Mouse (Mus musculus) small intestine, adult 2 months (tissue): ENCODE measurements around the gene Mboat2. TPM values are rescaled to one million over a fixed set of nuclear protein-coding genes. Genes with fewer than 3 reads are reported as not detected.

Experiments used
- H3K27ac ChIP-seq: fragments of 200-500 bp; 2 replicates; pipeline ENCODE4 v1.5.1; 2012; ENCODE audit warnings: low read depth, low read length, control low read depth, inconsistent platforms; ENCODE audit not compliant: insufficient read depth
- H3K27me3 ChIP-seq: fragments of 200-500 bp; 2 replicates; pipeline ENCODE4 v1.6.1; 2012; ENCODE audit warnings: mild to moderate bottlenecking, moderate library complexity, low read length, inconsistent platforms; ENCODE audit not compliant: control insufficient read depth, insufficient read depth
- H3K36me3 ChIP-seq: fragments of 200-500 bp; 2 replicates; pipeline ENCODE4 v1.6.1; 2012; ENCODE audit warnings: mild to moderate bottlenecking, low read length, control low read depth, inconsistent platforms; ENCODE audit not compliant: control insufficient read depth, insufficient read depth
- H3K4me1 ChIP-seq: fragments of 200-500 bp; 2 replicates; pipeline ENCODE4 v1.6.1; 2012; ENCODE audit warnings: low read length, inconsistent platforms, mixed read lengths; ENCODE audit not compliant: control insufficient read depth, insufficient read depth, insufficient read length
- H3K4me3 ChIP-seq: fragments of 200-500 bp; 2 replicates; pipeline ENCODE4 v1.5.1; 2012; ENCODE audit warnings: low read depth, mild to moderate bottlenecking, control low read depth, inconsistent platforms, low read length, moderate library complexity
- CTCF ChIP-seq: fragments of 200-500 bp; IDR thresholded peaks from 2 replicates; pipeline ENCODE4 v1.5.1; 2012; ENCODE audit warnings: low read depth, mild to moderate bottlenecking, control low read depth, inconsistent platforms, low read length, moderate library complexity, mixed read lengths; ENCODE audit not compliant: insufficient replicate concordance, insufficient read length; ENCODE audit errors: extremely low read depth
- POLR2A ChIP-seq: fragments of 200-500 bp; IDR thresholded peaks from 2 replicates; pipeline ENCODE4 v1.6.1; 2012; ENCODE audit warnings: low read depth, mild to moderate bottlenecking, control low read depth, inconsistent platforms, low read length, moderate library complexity
- WGBS: fragments of 180-500 bp; shearing (Covaris S2); methylation state at CpG from one replicate; pipeline ENCODE4 v1.1.7; 2018; 5-methylcytosine and 5-hydroxymethylcytosine counted together
- polyA plus RNA-seq: library from polyadenylated mRNA; depleted of rRNA; stranded (reverse); fragments of >200 nt; gene quantifications from 2 replicates; pipeline ENCODE4 v1.2.3, GENCODE M21; 2012

The Mboat2 gene
- polyA plus RNA-seq, 1 experiment, result 0.55 TPM

DNA sequence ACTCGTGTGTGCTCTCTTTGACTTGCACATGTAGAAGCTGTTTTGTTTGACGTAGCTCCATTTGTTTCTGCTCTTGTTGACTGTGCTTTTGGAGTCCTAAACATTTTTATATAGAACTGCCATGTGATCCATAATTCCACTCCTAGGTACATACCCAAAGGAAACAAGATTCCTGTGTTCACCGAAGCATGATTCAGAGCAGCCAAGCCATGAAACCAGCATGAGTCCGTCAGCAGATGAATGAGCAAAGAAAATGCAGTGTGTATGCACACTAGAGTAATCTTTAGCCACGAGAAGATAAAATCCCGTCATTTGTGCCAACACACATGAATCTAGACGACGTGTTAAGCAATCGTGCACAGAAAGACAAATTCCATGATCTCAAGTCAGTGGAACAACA lies 67.5 kb downstream of the Mboat2 start:
- Histone ChIP-seq H3K36me3 (no peaks in the 10 kb centered on the region), H3K27ac (no peak overlapping the region), H3K27me3 (no peaks in the 10 kb centered on the region), H3K4me3 (no peak overlapping the region), H3K4me1 (peaks cover 17% of the 10 kb centered on the region)
- TF ChIP-seq POLR2A (no peak), CTCF (no peak)
- WGBS, result 70% methylated on average over 9 of the region's 9 CpGs

DNA sequence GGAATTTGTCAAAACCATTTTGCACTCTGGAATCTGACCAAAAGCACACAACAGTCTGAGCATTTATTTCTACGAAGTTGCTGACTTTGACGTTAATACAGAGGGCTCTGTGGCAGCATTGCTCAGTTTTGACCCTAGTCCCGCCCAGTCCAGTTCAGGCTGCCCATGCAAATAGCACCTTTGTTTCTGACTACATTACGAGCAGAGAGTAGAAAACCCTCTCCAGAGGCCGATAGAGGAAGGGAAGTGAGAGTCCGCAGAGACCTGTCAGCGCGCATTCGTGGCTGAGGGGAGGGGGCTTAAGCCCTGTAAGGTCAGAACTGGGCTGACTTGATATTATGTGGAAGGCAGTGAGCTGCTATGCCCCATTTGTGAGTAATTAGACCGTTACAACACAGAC lies 69.0 kb downstream of the Mboat2 start:
- Histone ChIP-seq H3K36me3 (no peaks in the 10 kb centered on the region), H3K4me1 (peaks cover 5% of the 10 kb centered on the region; the same call in 1 of the 2 replicates), H3K27me3 (no peaks in the 10 kb centered on the region), H3K4me3 (no peak overlapping the region), H3K27ac (no peak overlapping the region)
- 88% methylated on average over 10 of the region's 10 CpGs for WGBS
- TF ChIP-seq POLR2A, result no peak
- TF ChIP-seq CTCF, result no peak

DNA sequence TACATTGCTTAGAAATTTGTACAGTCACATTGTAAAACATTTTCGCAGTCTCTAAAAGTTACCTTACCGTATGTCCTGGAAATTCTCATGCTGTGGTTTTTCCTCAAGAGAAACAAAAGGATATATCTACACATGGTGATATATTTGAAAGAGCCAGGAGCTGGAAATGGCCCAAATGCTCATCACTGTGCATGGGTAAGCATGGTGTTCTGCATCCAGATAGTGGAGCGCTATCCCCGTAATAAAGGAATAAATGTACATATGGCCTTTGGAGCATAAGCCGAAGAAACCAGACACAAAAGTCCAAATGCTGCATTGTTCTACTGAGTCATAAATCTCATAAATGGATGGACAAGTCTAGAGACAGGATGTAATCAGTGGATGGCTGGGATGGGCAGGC lies 72.1 kb downstream of the Mboat2 start:
- Histone ChIP-seq H3K36me3 (no peaks in the 10 kb centered on the region), H3K27ac (no peak overlapping the region), H3K27me3 (no peaks in the 10 kb centered on the region), H3K4me1 (no peaks in the 10 kb centered on the region), H3K4me3 (no peak overlapping the region)
- 64% methylated on average over 5 of the region's 5 CpGs for WGBS
- TF ChIP-seq CTCF (no peak), POLR2A (no peak)

DNA sequence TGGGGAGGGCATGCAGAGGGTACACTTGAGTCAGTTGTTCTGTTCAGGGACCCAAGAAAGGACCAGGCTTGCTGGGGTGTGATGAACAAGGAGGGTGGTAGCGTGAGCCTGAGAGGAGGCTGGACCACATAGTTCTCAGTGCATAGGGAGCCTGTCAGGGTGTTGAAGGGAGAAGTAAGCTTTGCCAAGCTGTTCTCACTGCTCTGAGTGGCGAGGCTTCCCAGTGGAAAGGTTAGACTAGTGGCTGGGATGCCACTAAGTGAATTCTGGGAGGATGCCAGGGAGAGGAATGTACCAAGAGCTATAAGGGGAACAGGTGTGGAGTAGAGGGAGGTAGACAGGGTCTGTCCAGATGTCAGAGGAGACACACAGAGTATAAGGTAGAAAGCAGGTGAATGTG lies 77.2 kb downstream of the Mboat2 start:
- Histone ChIP-seq H3K4me1 (no peaks in the 10 kb centered on the region), H3K4me3 (no peak overlapping the region), H3K27ac (no peak overlapping the region), H3K36me3 (no peaks in the 10 kb centered on the region), H3K27me3 (no peaks in the 10 kb centered on the region; the same call in 1 of the 2 replicates)
- WGBS, result 91% methylated on average over 2 of the region's 2 CpGs
- TF ChIP-seq POLR2A (no peak), CTCF (no peak)

DNA sequence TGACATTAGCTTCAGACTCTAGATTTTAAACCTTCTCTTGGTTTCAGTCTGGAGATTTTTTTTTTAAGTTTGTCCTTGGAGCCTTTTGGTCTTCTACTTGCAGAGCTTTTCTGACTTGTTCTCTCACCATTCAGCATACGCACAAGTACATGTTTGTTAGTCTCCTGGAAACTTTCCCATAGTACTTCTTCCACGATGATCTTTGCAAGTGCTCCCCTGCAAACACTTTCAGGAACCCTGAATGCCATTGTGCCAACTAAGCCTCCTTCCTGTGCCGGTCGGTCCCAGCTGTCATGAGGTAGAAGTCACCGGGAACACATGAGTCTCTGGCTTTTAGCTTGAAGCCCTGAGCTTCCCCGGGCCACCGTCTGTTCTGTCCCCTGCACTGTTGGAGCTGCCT lies 79.0 kb downstream of the Mboat2 start:
- H3K27me3 ChIP-seq, result no peaks in the 10 kb centered on the region; the same call in 1 of the 2 replicates
- H3K4me1 ChIP-seq, result no peaks in the 10 kb centered on the region
- 82% methylated on average over 7 of the region's 7 CpGs for WGBS
- no peak overlapping the region for H3K27ac ChIP-seq
- H3K36me3 ChIP-seq, result no peaks in the 10 kb centered on the region
- no peak for TF ChIP-seq POLR2A
- TF ChIP-seq CTCF, result no peak
- no peak overlapping the region for H3K4me3 ChIP-seq

DNA sequence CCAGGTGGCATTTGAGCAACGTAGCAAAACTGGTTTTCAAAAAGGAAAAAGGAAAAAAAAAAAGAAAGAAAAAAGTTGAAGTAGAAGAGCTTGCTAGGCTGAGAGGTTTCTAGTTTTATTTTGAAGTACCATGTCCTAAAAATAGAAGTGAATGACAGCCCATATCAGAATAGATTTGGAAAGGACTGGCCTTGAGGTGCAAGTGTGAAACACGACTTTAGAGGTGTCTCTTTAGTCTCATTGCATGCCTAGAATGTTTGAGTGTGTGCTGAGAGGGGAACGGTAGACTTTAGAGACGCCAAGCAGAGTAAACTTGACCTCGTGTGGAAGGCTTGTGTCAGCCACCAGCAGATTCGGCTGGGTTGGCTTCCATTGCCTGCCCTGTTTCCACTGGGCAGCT lies 81.5 kb downstream of the Mboat2 start:
- Histone ChIP-seq H3K4me3 (no peak overlapping the region), H3K27me3 (no peaks in the 10 kb centered on the region; the same call in 1 of the 2 replicates), H3K4me1 (no peaks in the 10 kb centered on the region), H3K27ac (no peak overlapping the region), H3K36me3 (no peaks in the 10 kb centered on the region)
- WGBS, result 65% methylated on average over 6 of the region's 6 CpGs
- TF ChIP-seq POLR2A, result no peak
- no peak for TF ChIP-seq CTCF

DNA sequence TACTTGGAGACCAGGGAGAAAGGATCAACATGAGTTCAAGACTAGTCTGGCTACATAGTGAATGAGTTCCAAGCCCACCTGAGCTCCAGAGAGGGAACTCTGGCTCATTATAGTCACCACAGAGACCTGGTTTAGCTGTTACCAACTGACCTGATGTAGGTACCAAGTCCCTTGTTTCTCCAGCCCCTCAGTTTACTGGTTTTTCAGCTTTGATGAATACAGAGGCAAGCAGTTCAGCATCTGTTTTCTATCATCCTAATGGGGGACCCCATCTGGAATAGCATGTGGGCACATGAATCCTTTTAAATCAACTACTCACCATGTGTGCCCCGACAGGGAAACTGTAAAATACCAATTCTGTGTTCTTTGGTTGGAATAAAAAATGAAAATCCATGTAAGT lies 82.2 kb downstream of the Mboat2 start:
- TF ChIP-seq POLR2A (no peak), CTCF (no peak)
- H3K27me3 ChIP-seq, result no peaks in the 10 kb centered on the region; the same call in 1 of the 2 replicates
- WGBS, result 88% methylated on average over 1 of the region's 1 CpGs
- H3K27ac ChIP-seq, result no peak overlapping the region
- no peaks in the 10 kb centered on the region for H3K4me1 ChIP-seq
- no peaks in the 10 kb centered on the region for H3K36me3 ChIP-seq
- no peak overlapping the region for H3K4me3 ChIP-seq
